Mouse (Mus musculus): ENCODE measurements around the gene Ilf3.

Gene Ilf3

DNA sequence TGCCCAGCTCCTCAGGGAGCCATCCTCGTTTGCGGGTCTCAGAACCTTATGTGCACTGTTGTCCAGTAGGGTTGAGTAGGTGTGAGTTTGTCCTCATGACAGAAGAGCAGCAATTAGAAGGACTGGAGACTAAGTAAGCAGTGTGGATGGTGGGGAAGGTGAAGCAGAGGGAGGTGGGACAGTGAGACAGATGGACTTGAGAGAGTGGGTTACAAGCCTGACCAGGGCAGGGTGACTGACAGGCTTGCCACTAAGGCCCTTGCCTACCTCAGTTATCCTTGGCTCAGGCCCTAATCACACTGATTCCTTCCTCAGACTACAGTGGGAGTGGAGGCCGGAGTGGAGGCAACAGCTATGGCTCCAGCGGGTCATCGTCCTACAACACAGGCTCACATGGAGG lies 36.1 kb downstream of the Ilf3 start:
- no peak for DNase-seq (ENCODE audit: low spot score)

DNA sequence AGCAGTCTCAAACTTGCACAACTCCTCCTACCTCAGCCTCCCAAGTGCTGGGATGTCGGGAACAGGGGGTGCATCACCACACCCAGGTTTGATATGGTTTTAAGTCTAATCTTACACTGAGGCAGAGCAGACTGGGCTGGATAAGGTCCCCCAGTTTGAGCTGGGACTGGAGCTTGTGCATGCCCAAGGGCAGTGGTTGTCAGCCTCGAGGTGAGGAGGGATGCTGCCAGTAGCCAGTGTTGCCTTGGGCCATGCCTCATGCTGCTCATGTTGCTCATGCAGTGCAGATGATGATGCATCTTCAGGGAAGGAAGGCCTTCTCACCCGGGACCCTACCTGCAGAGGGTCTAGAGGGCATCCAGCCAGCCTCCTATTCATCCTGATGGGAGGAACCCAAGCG lies 37.9 kb downstream of the Ilf3 start:
- no peak for DNase-seq (ENCODE audit: low spot score)

- no peak for DNase-seq (ENCODE audit: low spot score)
These were observed 40.3 kb downstream of the Ilf3 start for GRCm38 (mm10) chr9:21407951-21408350.

- no peak for DNase-seq (ENCODE audit: low spot score)
These were observed 41.0 kb downstream of the Ilf3 start for GRCm38 (mm10) chr9:21408624-21409023.

- peak; percentile 90 for DNase-seq (ENCODE audit: low spot score)
These were observed 42.1 kb downstream of the Ilf3 start for GRCm38 (mm10) chr9:21409592-21410317.

DNA sequence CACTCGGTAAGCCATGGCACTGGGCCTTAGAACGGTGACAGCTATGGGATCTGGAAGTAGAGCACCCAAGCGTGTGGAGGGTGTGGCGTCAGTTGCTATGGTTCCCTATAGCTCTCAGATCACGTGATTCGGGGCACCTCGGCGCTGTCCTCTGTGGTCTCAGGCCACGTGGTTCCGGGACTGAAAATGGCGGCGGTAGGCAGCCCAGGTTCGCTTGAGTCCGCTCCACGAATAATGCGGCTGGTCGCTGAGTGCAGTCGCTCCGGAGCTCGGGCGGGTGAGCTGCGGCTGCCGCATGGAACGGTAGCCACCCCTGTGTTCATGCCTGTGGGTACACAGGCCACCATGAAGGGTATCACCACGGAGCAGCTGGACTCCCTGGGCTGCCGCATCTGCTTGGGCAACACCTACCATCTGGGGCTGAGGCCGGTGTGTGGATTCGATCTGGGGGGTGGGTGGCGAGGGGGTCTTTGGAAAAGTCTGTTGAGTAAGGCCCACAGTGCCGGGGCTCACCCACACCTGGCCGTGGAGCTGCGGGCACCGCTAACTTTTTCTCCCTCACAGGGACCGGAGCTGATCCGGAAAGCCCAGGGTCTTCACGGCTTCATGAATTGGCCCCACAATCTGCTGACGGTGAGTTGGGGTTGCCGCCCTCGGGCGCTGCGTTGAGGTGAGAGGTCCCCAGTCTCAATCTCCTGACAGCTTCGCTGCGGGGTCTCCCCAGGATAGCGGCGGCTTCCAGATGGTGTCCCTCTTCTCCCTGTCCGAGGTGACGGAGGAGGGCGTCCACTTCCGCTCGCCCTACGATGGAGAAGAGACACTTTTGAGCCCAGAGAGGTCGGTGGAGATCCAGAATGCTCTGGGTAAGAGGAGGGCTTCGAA lies 44.2 kb downstream of the Ilf3 start, which contains the start of gene Qtrt1:
TSS of gene Qtrt1 (plus strand) at position 169 of the 882 bp plus-strand sequence.
- DNase-seq (ENCODE audit: low spot score) = peak; percentile 90

DNA sequence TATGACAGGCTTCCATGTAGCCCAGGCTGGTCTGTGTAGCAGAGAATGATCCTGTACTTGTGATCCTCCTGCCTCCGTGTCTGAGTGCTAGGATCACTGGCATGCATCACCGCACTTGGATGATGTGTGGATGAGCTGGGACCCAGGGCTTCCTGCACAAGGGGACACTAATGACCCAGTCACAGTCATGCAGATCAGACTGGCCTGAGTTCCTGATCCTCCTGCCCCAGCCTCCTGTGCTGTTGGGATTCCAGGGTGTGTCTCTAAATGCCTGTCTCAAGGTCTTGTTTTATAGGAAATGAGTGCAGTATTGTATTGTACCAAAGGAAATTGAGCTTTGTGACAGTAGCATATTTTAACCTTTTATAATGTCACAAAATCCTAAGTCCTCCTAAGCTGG lies 50.2 kb downstream of the Ilf3 start:
- DNase-seq (ENCODE audit: low spot score) = no peak

GRCm38 (mm10) chr9:21419646-21420045 lies 52.0 kb downstream of the Ilf3 start:
- DNase-seq (ENCODE audit: low spot score) = no peak

DNA sequence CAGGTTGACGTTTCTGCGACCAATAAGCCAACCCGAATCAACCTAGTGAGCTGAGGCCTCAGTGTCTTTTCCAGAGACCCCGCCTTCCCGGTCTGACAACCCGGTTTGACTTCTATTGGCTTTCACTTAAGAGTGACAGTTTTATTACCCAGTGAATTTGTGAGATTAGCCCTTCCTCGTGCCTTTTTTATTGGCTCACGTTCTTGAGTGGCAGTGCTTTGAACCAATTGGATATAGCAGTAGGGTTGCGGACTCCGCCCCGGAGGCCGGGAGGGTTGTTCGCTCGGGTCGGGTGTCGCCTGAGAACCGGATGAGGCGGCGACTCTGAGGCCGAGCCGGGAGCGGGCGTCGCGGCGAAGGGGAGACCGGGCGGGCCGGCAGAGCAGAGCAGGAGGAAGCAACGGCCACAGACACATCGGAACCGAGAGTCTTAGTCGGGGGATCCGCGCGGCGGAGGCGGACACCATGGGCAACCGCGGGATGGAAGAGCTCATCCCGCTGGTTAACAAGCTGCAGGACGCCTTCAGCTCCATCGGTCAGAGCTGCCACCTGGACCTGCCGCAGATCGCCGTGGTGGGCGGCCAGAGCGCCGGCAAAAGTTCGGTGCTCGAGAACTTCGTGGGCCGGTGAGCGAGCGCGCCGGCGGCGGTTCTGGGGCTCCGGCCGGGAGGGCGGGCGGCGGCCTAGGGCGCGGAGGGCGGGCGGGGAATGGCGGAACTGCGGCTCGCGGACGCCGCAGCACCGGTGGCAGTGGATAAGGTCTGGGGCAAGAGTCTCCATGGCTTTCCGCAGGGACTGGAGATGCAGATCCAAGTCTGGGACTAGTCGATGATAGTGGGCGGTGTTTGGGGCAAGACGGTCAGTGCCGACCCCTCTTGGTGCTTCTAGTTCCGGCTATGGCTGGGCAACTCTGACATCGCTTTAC lies 57.2 kb downstream of the Ilf3 start, which contains the start of gene Dnm2:
TSS of gene Dnm2 (plus strand) at position 278 of the 925 bp plus-strand sequence.
- peak; percentile 100 for DNase-seq (ENCODE audit: low spot score)

- DNase-seq (ENCODE audit: low spot score) = no peak
These were observed 57.9 kb downstream of the Ilf3 start for GRCm38 (mm10) chr9:21425556-21425945.

GRCm38 (mm10) chr9:21426013-21426412 lies 58.3 kb downstream of the Ilf3 start:
- no peak for DNase-seq (ENCODE audit: low spot score)

GRCm38 (mm10) chr9:21426525-21426924 lies 58.9 kb downstream of the Ilf3 start:
- DNase-seq (ENCODE audit: low spot score) = no peak

- DNase-seq (ENCODE audit: low spot score) = no peak
These were observed 60.1 kb downstream of the Ilf3 start for GRCm38 (mm10) chr9:21427773-21428172.

GRCm38 (mm10) chr9:21428178-21428577 lies 60.5 kb downstream of the Ilf3 start:
- no peak for DNase-seq (ENCODE audit: low spot score)

- no peak for DNase-seq (ENCODE audit: low spot score)
These were observed 63.1 kb downstream of the Ilf3 start for GRCm38 (mm10) chr9:21430724-21431123.

- DNase-seq (ENCODE audit: low spot score) = no peak
These were observed 64.4 kb downstream of the Ilf3 start for GRCm38 (mm10) chr9:21432066-21432465.

- DNase-seq (ENCODE audit: low spot score) = no peak
These were observed 66.1 kb downstream of the Ilf3 start for GRCm38 (mm10) chr9:21433766-21434165.

DNA sequence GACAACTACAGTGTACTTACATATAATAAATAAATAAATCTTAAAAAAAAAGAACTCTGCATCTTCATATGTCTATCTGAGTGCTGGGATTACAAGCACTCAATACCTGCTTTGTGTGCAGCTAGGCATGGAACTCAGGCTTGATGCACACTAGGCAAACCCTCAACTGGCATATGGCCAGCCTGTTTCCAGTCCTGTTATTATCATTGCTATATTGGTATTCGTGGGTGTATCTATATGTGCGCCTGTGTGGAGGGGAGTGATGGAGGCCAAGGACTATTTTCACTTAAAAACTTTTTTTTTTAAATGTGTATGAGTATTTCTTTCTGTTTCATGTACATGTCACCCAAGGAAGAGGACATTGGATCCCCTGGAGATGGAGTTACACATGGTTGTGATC lies 66.7 kb downstream of the Ilf3 start:
- no peak for DNase-seq (ENCODE audit: low spot score)

GRCm38 (mm10) chr9:21435777-21436635 lies 68.3 kb downstream of the Ilf3 start:
- no peak for DNase-seq (ENCODE audit: low spot score)

GRCm38 (mm10) chr9:21437577-21437976 lies 69.9 kb downstream of the Ilf3 start:
- no peak for DNase-seq (ENCODE audit: low spot score)

DNA sequence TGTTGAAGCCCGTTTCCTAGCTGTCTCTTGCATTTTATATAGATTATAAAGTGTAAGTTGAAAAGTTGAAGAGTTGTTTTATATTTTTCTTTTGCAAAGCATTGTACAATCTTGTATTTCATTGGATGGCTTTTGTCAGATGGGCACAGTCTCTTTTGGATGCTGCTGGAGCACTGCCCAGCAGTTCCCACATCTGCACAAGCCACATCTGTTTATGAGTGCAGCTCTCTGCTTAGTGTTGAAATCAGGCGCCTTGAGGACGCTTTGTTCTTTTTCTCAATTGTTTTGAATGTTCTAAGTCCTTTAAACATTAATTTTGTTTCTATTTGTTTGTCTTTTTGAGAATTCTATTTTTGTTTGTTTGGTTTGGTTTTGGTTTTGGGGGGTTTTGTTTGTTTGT lies 70.5 kb downstream of the Ilf3 start:
- peak; percentile 68 for DNase-seq (ENCODE audit: low spot score)
